Mouse (Mus musculus) liver, embryonic 14.5 days (tissue): Measurements from ENCODE around the gene Cnot10. TPM values are rescaled to one million over a fixed set of nuclear protein-coding genes. Genes with fewer than 3 reads are reported as not detected.

Source experiments
- ATAC-seq: fragments of 200-750 bp; cut with Nextera tagmentation; 2 replicates; pipeline ENCODE4 v1.8.0; 2017; ENCODE audit warnings: moderate number of reproducible peaks, mild to moderate bottlenecking, moderate library complexity; ENCODE audit not compliant: insufficient read depth
- DNase-seq, 3 experiments: peaks; one replicate each; pipeline ENCODE4 v3.0.0-alpha.2; 2012 to 2013; ENCODE audit warnings: low read depth in 3 of 3, low spot score in 3 of 3
- H3K27ac ChIP-seq: fragments of 300-500 bp; sonication (generic); 2 replicates; pipeline ENCODE4 v1.5.1; 2014; ENCODE audit warnings: moderate library complexity, mild to moderate bottlenecking, control low read depth, inconsistent platforms
- H3K27me3 ChIP-seq: fragments of 300-500 bp; sonication (generic); 2 replicates; pipeline ENCODE4 v1.6.1; 2014; ENCODE audit warnings: mild to moderate bottlenecking, low read length, moderate library complexity; ENCODE audit not compliant: control insufficient read depth, insufficient read depth
- H3K36me3 ChIP-seq: fragments of 300-500 bp; sonication (generic); replicated peaks from 2 replicates; pipeline ENCODE4 v1.6.1; 2014; ENCODE audit warnings: low read depth; ENCODE audit not compliant: control insufficient read depth, insufficient read depth
- H3K4me1 ChIP-seq, 2 experiments: fragments of 200-500 bp in 1 of 2; fragments of 300-500 bp in 1 of 2; sonication (generic) in 1 of 2; replicated peaks; 2 replicates each; pipeline ENCODE4 v1.6.1; 2012 to 2014; ENCODE audit warnings: antibody characterized with exemption in 1 of 2, inconsistent platforms in 1 of 2, low read length in 1 of 2; ENCODE audit not compliant: control insufficient read depth in 2 of 2, insufficient read depth in 2 of 2
- H3K4me2 ChIP-seq: fragments of 300-500 bp; sonication (generic); 2 replicates; pipeline ENCODE4 v1.6.1; 2014; ENCODE audit warnings: low read depth, mild to moderate bottlenecking, control low read depth, moderate library complexity
- H3K4me3 ChIP-seq, 2 experiments: fragments of 200-500 bp in 1 of 2; fragments of 300-500 bp in 1 of 2; sonication (generic) in 1 of 2; 2 replicates each; pipeline ENCODE4 v1.5.1; 2012 to 2014; ENCODE audit warnings: low read depth in 2 of 2, low read length in 2 of 2, mild to moderate bottlenecking in 2 of 2, control low read depth in 1 of 2, inconsistent platforms in 1 of 2, moderate library complexity in 1 of 2; ENCODE audit not compliant: insufficient read depth in 1 of 2
- H3K9ac ChIP-seq: fragments of 300-500 bp; sonication (generic); replicated peaks from 2 replicates; pipeline ENCODE4 v1.6.1; 2014; ENCODE audit warnings: mild to moderate bottlenecking, control low read depth, moderate library complexity
- H3K9me3 ChIP-seq: fragments of 300-500 bp; sonication (generic); 2 replicates; pipeline ENCODE4 v1.6.1; 2016; ENCODE audit warnings: low read length, mixed read lengths; ENCODE audit not compliant: control insufficient read depth
- CTCF ChIP-seq: IDR thresholded peaks from 2 replicates; pipeline ENCODE4 v1.5.1; 2016; ENCODE audit warnings: antibody characterized with exemption, low read depth, control low read depth
- EP300 ChIP-seq: IDR thresholded peaks from 2 replicates; pipeline ENCODE4 v1.6.1; 2016; ENCODE audit warnings: antibody characterized with exemption, low read depth
- WGBS: fragments of 180-500 bp; shearing (Covaris S2); extraction: QIAGEN DNeasy Blood & Tissue Kit; methylation state at CpG from one replicate; pipeline ENCODE4 v1.1.7; 2014; ENCODE audit not compliant: insufficient replicate concordance; 5-methylcytosine and 5-hydroxymethylcytosine counted together
- polyA plus RNA-seq, 2 experiments: library from polyadenylated mRNA; depleted of rRNA in 1 of 2; stranded (reverse) in 1 of 2; unstranded in 1 of 2; fragments of >200 nt; fragmentation: Nextera tagmentation in 1 of 2; extraction: Ambion mirVana in 1 of 2; gene quantifications; 2 replicates each; pipeline versions ENCODE4 v1.2.1 to v1.2.3; 2012 to 2014

Cnot10 gene
- polyA plus RNA-seq, 2 experiments: 20.7 to 23.1 TPM

- 49% methylated on average over 5 of the region's 5 CpGs for WGBS
- TF ChIP-seq EP300 (no peak), CTCF (peak; percentile 39)
- ATAC-seq (no peak), DNase-seq (no peak)
- no peak overlapping the region for H3K27ac ChIP-seq
- peaks cover 6% of the 10 kb centered on the region for H3K36me3 ChIP-seq
- H3K4me1 ChIP-seq: peaks cover 0 to 2% of the 10 kb centered on the region in 2 experiments; a peak in 1 of 4 replicates
- H3K4me3 ChIP-seq: no peak overlapping the region
- H3K4me2 ChIP-seq: no peak overlapping the region
- H3K27me3 ChIP-seq: no peaks in the 10 kb centered on the region
- H3K9ac ChIP-seq: no peak overlapping the region
- H3K9me3 ChIP-seq: no peaks in the 10 kb centered on the region
These were observed 55.0 kb downstream of the Cnot10 start for GRCm38 (mm10) chr9:114585017-114585345.

- Histone ChIP-seq H3K4me3 (peak overlapping the region; percentile 44 to 53), H3K27me3 (no peaks in the 10 kb centered on the region), H3K9ac (peak overlapping the region; percentile 54; the same call in 1 of the 2 replicates), H3K4me2 (peak overlapping the region; percentile 71), H3K36me3 (peaks cover 3% of the 10 kb centered on the region), H3K27ac (peak overlapping the region; percentile 39; the same call in 1 of the 2 replicates), H3K9me3 (no peaks in the 10 kb centered on the region), H3K4me1 (peaks cover 0 to 2% of the 10 kb centered on the region in 2 experiments; a peak in 1 of 4 replicates)
- no peak for TF ChIP-seq EP300
- TF ChIP-seq CTCF: no peak
- no peak for DNase-seq
- 19% methylated on average over 31 of the region's 31 CpGs for WGBS
- ATAC-seq: peak; percentile 66
These were observed 55.6 kb downstream of the Cnot10 start for GRCm38 (mm10) chr9:114584183-114585016.

- peak; percentile 95 for TF ChIP-seq CTCF
- TF ChIP-seq EP300: no peak
- H3K27ac ChIP-seq: peak overlapping the region; percentile 39; the same call in 1 of the 2 replicates
- H3K9ac ChIP-seq: peak overlapping the region; percentile 54; the same call in 1 of the 2 replicates
- no peaks in the 10 kb centered on the region; the same call in 1 of the 2 replicates for H3K36me3 ChIP-seq
- H3K4me2 ChIP-seq: peak overlapping the region; percentile 71
- ATAC-seq (peak; percentile 36; the same call in 1 of the 2 replicates), DNase-seq (no peak)
- H3K27me3 ChIP-seq: no peaks in the 10 kb centered on the region
- H3K4me1 ChIP-seq: peaks cover 0 to 4% of the 10 kb centered on the region in 2 experiments; a peak in 1 of 4 replicates
- WGBS: under 1% methylated on average over 23 of the region's 23 CpGs
- no peaks in the 10 kb centered on the region for H3K9me3 ChIP-seq
- peak overlapping the region; percentile 44 to 53; a peak in 3 of 4 replicates for H3K4me3 ChIP-seq
These were observed 56.2 kb downstream of the Cnot10 start for GRCm38 (mm10) chr9:114583812-114584182.

- ATAC-seq (peak; percentile 57; the same call in 1 of the 2 replicates), DNase-seq (peak in 1 of 3 experiments; percentile 31)
- no peak overlapping the region for H3K27ac ChIP-seq
- H3K4me1 ChIP-seq: peaks cover 0 to 7% of the 10 kb centered on the region in 2 experiments; a peak in 2 of 4 replicates
- no peak overlapping the region for H3K9ac ChIP-seq
- H3K36me3 ChIP-seq: no peaks in the 10 kb centered on the region
- H3K4me3 ChIP-seq: no peak overlapping the region
- no peaks in the 10 kb centered on the region for H3K27me3 ChIP-seq
- 13% methylated on average over 11 of the region's 11 CpGs for WGBS
- no peaks in the 10 kb centered on the region for H3K9me3 ChIP-seq
- H3K4me2 ChIP-seq: no peak overlapping the region
- TF ChIP-seq EP300 (peak; percentile 52), CTCF (no peak)
These were observed 61.3 kb downstream of the Cnot10 start for GRCm38 (mm10) chr9:114578646-114579045.

- Histone ChIP-seq H3K9ac (no peak overlapping the region), H3K4me1 (peaks cover 0 to 7% of the 10 kb centered on the region in 2 experiments; a peak in 2 of 4 replicates), H3K36me3 (no peaks in the 10 kb centered on the region), H3K27ac (no peak overlapping the region), H3K4me2 (no peak overlapping the region), H3K9me3 (no peaks in the 10 kb centered on the region), H3K27me3 (no peaks in the 10 kb centered on the region), H3K4me3 (no peak overlapping the region)
- DNase-seq (no peak), ATAC-seq (no peak)
- 69% methylated on average over 1 of the region's 1 CpGs for WGBS
- TF ChIP-seq EP300: no peak
- no peak for TF ChIP-seq CTCF
These were observed 64.0 kb downstream of the Cnot10 start for GRCm38 (mm10) chr9:114576001-114576400.
